Mouse (Mus musculus) ES-E14 (cell line): ENCODE results near the gene Hmbs. TPM values are rescaled to one million over a fixed set of nuclear protein-coding genes. Genes with fewer than 3 reads are reported as not detected.
A peak's percentile ranks its signal among the peaks of the same experiment; 100 is the strongest.

Experiments used
- DNase-seq: peaks from one replicate; pipeline ENCODE4 v3.0.0-alpha.2; 2013; ENCODE audit warnings: low read depth, low spot score
- H3K27ac ChIP-seq: 2 replicates; pipeline ENCODE4 v1.5.1; 2012; ENCODE audit warnings: low read depth, mild to moderate bottlenecking, low read length, moderate library complexity, mixed read lengths; ENCODE audit not compliant: poor library complexity, insufficient read depth, severe bottlenecking
- H3K36me3 ChIP-seq: 2 replicates; pipeline ENCODE4 v1.6.1; 2012; ENCODE audit warnings: mild to moderate bottlenecking, low read length, moderate library complexity, mixed read lengths; ENCODE audit not compliant: control insufficient read depth, poor library complexity, insufficient read depth, severe bottlenecking
- H3K4me1 ChIP-seq, 2 experiments: fragments of 150-350 bp in 1 of 2; sonication (generic) in 1 of 2; 2 replicates each; pipeline ENCODE4 v1.6.1; 2012; ENCODE audit warnings: low read length in 2 of 2, mild to moderate bottlenecking in 1 of 2, mixed read lengths in 1 of 2; ENCODE audit not compliant: control insufficient read depth in 2 of 2, insufficient read depth in 2 of 2, poor library complexity in 1 of 2
- H3K4me3 ChIP-seq, 2 experiments: fragments of 150-350 bp in 1 of 2; sonication (generic) in 1 of 2; 2 replicates each; pipeline ENCODE4 v1.5.1; 2012; ENCODE audit warnings: low read length in 2 of 2, low read depth in 1 of 2, mild to moderate bottlenecking in 1 of 2, mixed read lengths in 1 of 2; ENCODE audit not compliant: insufficient read depth in 1 of 2, poor library complexity in 1 of 2, severe bottlenecking in 1 of 2
- H3K9ac ChIP-seq: 2 replicates; pipeline ENCODE4 v1.6.1; 2012; ENCODE audit warnings: low read depth, mild to moderate bottlenecking, low read length, mixed read lengths; ENCODE audit not compliant: poor library complexity, insufficient read depth, severe bottlenecking
- H3K9me3 ChIP-seq: fragments of 150-350 bp; sonication (generic); 2 replicates; pipeline ENCODE4 v1.6.1; 2012; ENCODE audit warnings: low read depth, mild to moderate bottlenecking, low read length; ENCODE audit not compliant: control insufficient read depth, insufficient read depth
- CHD2 ChIP-seq: IDR thresholded peaks from 2 replicates; pipeline ENCODE4 v1.6.1; 2014; ENCODE audit warnings: mild to moderate bottlenecking, low read depth, low read length, inconsistent platforms
- HCFC1 ChIP-seq: IDR thresholded peaks from 2 replicates; pipeline ENCODE4 v1.6.1; 2012; ENCODE audit warnings: low read length, inconsistent platforms, borderline replicate concordance; ENCODE audit not compliant: insufficient read depth
- MAFK ChIP-seq: IDR thresholded peaks from 2 replicates; pipeline ENCODE4 v1.6.1; 2014; ENCODE audit warnings: mild to moderate bottlenecking, low read depth, low read length, inconsistent platforms; ENCODE audit not compliant: insufficient read depth
- ZC3H11A ChIP-seq: IDR thresholded peaks from 2 replicates; pipeline ENCODE4 v1.6.1; 2012; ENCODE audit warnings: low read depth, mild to moderate bottlenecking, inconsistent platforms, low read length, borderline replicate concordance
- ZNF384 ChIP-seq: IDR thresholded peaks from 2 replicates; pipeline ENCODE4 v1.6.1; 2012; ENCODE audit warnings: low read depth, low read length, inconsistent platforms
- in situ Hi-C, 2 experiments: fragments of 600-800 bp; cut with MboI; formaldehyde crosslinking; loops; one replicate each; pipeline ENCODE4 v1.15.1; 2025; ENCODE audit warnings: low sequenced_read_pairs in 2 of 2, inconsistent platforms in 1 of 2; ENCODE audit not compliant: unreplicated experiment in 2 of 2
- total RNA-seq: library from RNA; depleted of rRNA; stranded (reverse); fragments of 300-350 nt; gene quantifications from 2 replicates; pipeline ENCODE4 v1.2.3, GENCODE M21; 2012

The Hmbs gene
- total RNA-seq, 1 experiment: 71.3 TPM

- Histone ChIP-seq H3K9me3 (no peaks in the 10 kb centered on the region), H3K4me3 (peak overlapping the region; percentile 89 to 91), H3K27ac (peak overlapping the region; percentile 86), H3K9ac (peak overlapping the region; percentile 92), H3K36me3 (peaks cover 27% of the 10 kb centered on the region), H3K4me1 (peaks cover 0 to 7% of the 10 kb centered on the region in 2 experiments; a peak in 1 of 4 replicates)
- DNase-seq: no peak
- in situ Hi-C loops: no loop called here
- TF ChIP-seq ZNF384 (no peak), HCFC1 (no peak), CHD2 (no peak)
Observed at GRCm38 (mm10) chr9:44335331-44336092, 8.5 kb downstream of the Hmbs start.

- DNase-seq: peak; percentile 98
- TF ChIP-seq ZC3H11A (no peak), ZNF384 (no peak), CHD2 (peak; percentile 84), HCFC1 (peak; percentile 58; the same call in 1 of the 2 replicates), MAFK (no peak)
- Histone ChIP-seq H3K27ac (peak within 1 kb of the TSS; percentile 87), H3K36me3 (peaks cover 27% of the 10 kb centered on the region), H3K4me1 (peaks cover 0 to 7% of the 10 kb centered on the region in 2 experiments; a peak in 1 of 4 replicates), H3K4me3 (peak within 1 kb of the TSS; percentile 89 to 91), H3K9me3 (no peaks in the 10 kb centered on the region), H3K9ac (peak within 1 kb of the TSS; percentile 92)
- in situ Hi-C loops: no loop called here
Observed at GRCm38 (mm10) chr9:44334396-44335330, 9.4 kb downstream of the Hmbs start, which contains the start of gene H2afx. Gene H2afx (plus strand): TSS chr9:44334694.

DNA sequence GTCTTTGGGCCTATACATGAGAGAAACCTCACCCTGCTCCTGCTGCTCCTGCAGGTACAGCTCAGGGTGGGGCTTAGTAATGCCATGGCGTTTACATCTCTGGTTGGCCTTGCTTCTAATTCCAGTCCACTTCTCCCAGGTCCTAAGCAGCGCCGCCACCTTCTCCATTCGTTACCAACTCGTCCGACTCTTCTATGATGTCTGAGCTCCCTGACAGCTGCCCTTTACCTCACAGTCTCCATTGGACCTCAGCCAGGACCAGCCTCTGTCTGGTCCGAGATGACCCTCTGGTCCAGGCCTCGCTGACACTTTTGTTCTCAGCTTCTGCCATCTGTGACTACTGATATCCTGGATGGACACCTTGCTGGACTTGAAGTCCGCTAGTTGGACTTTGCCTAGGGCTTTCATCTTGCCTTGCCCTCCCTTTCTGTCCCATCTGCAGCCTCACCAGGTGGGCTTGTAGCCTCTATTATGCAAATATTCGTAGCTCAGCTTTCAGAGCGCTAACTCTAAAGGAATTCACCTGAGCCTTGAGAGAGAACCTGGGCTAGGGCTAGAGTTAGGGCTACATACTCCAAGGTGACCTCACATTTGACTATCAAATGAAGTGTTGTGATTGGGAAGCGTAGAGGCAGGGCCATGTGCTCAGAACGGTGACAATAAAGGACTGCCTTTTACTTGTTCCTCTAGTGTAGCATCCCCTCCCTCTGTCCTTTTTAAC, 10.9 kb downstream of the Hmbs start:
- H3K36me3 ChIP-seq: peaks cover 30% of the 10 kb centered on the region
- peak overlapping the region; percentile 87; the same call in 1 of the 2 replicates for H3K27ac ChIP-seq
- H3K4me3 ChIP-seq: peak overlapping the region; percentile 48 to 54; a peak in 3 of 4 replicates
- no peaks in the 10 kb centered on the region for H3K9me3 ChIP-seq
- in situ Hi-C loops: no loop called here
- peaks cover 0 to 7% of the 10 kb centered on the region in 2 experiments; a peak in 1 of 4 replicates for H3K4me1 ChIP-seq
- no peak overlapping the region for H3K9ac ChIP-seq
- peak; percentile 56 for DNase-seq
- no peak for TF ChIP-seq ZC3H11A

DNA sequence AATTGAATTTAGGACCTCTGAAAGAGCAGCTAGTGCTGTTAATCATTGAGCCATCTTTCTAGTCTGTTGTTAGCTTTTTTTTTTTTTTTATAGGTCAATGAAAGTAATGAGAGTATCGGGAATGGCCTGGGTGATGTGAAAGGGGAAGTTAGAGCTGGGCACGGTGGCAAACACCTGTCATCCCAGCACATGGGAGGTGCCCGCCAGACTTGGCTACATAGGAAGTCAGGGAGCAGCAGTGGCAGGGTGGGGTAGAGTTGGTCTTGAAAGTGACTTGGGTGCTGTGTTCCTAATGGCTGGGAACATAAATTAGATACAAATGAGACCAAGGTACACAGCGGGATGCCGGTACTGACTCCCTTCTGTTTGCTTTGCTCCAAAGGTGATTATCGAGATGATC, 13.3 kb downstream of the Hmbs start:
- DNase-seq: no peak
- Histone ChIP-seq H3K27ac (no peak overlapping the region), H3K4me1 (peaks cover 0 to 6% of the 10 kb centered on the region in 2 experiments; a peak in 1 of 4 replicates), H3K4me3 (no peak overlapping the region), H3K36me3 (peaks cover 19% of the 10 kb centered on the region; the same call in 1 of the 2 replicates), H3K9me3 (no peaks in the 10 kb centered on the region), H3K9ac (no peak overlapping the region)
- in situ Hi-C loops: no loop called here
- TF ChIP-seq ZNF384 (no peak), MAFK (no peak)
